9 mouse cellular contexts compared by ENCODE assay signal in genomic region chr7:144583619-144584018, GRCm38 (mm10). TPM values are rescaled to one million over a fixed set of nuclear protein-coding genes. Genes with fewer than 3 reads are reported as not detected.
DNase-seq lines count a peak whose midpoint lies in the region; ATAC-seq and TF ChIP-seq lines count a peak whose summit lies in the region.
"Had no signal": no experiment of that assay in that cellular context is flagged by ENCODE, and none has a peak within 500 bp of the region (broad histone marks: within the 10 kb centered on the region; RNA-seq: fewer than 3 reads in every experiment).

No protein-coding gene starts in this region.

- WGBS in heart, postnatal 0 days: 2% methylated on average over 4 of the region's 4 CpGs
- WGBS in midbrain, embryonic 13.5 days: 8% methylated on average over 4 of the region's 4 CpGs

- H3K27ac ChIP-seq in heart, postnatal 0 days (ENCODE audit: low read depth): no peak overlapping the region
- H3K27ac ChIP-seq in midbrain, embryonic 13.5 days: no peak overlapping the region
- H3K27ac ChIP-seq: embryonic facial prominence, embryonic 12.5 days had no signal

- intact Hi-C loops in heart, postnatal 25 days (cut with DNase I): loop anchor here (2.0 to 5.0 kb wide), 4 partner anchors 76 to 367 kb away; no protein-coding TSS in a partner anchor

- H3K36me3 ChIP-seq in heart, postnatal 0 days (replicated peaks; ENCODE audit: control insufficient read depth, insufficient read depth, low read length): peaks cover 8% of the 10 kb centered on the region
- H3K36me3 ChIP-seq in midbrain, embryonic 13.5 days: peaks cover 18% of the 10 kb centered on the region

- no peak overlapping the region for H3K4me3 ChIP-seq in heart, postnatal 0 days (ENCODE audit: low read depth, low read length)
- no peak overlapping the region for H3K4me3 ChIP-seq in midbrain, embryonic 13.5 days (replicated peaks)
- H3K4me3 ChIP-seq: embryonic facial prominence, embryonic 12.5 days had no signal

- no peak for TF ChIP-seq EP300 in heart, postnatal 0 days (IDR thresholded peaks at IDR 0.05; ENCODE audit: low read depth)

- peak; percentile 72 for TF ChIP-seq CTCF in heart, postnatal 0 days (IDR thresholded peaks at IDR 0.05; ENCODE audit: low read depth)

- H3K27me3 ChIP-seq in heart, postnatal 0 days (ENCODE audit: control insufficient read depth, insufficient read depth, low read length): peaks cover 3% of the 10 kb centered on the region; the same call in 1 of the 2 replicates
- H3K27me3 ChIP-seq in midbrain, embryonic 13.5 days: no peaks in the 10 kb centered on the region
- H3K27me3 ChIP-seq: embryonic facial prominence, embryonic 12.5 days had no signal

- no peaks in the 10 kb centered on the region for H3K9me3 ChIP-seq in heart, postnatal 0 days (replicated peaks; ENCODE audit: control insufficient read depth, low read length)
- no peaks in the 10 kb centered on the region for H3K9me3 ChIP-seq in midbrain, embryonic 13.5 days
- H3K9me3 ChIP-seq: embryonic facial prominence, embryonic 12.5 days had no signal

- peaks cover 9% of the 10 kb centered on the region for H3K4me1 ChIP-seq in heart, postnatal 0 days (ENCODE audit: control insufficient read depth, insufficient read depth)
- H3K4me1 ChIP-seq in midbrain, embryonic 13.5 days (replicated peaks): peaks cover 23% of the 10 kb centered on the region

- H3K9ac ChIP-seq in heart, postnatal 0 days (replicated peaks; ENCODE audit: low read depth, low read length): no peak overlapping the region
- no peak overlapping the region for H3K9ac ChIP-seq in midbrain, embryonic 13.5 days (replicated peaks)

- peak; percentile 69 for DNase-seq in heart, postnatal 0 days (ENCODE audit: low spot score)
- no peak for DNase-seq in heart, postnatal 25 days (ENCODE audit: low spot score)
- DNase-seq in urinary bladder, postnatal 25 days (ENCODE audit: low spot score): peak; percentile 36
- DNase-seq in urinary bladder, postnatal 10 days (ENCODE audit: low spot score): no peak
- DNase-seq in cerebellum, postnatal 10 days: peak; percentile 74 to 77
- DNase-seq in kidney, postnatal 4 days: peak; percentile 73 to 79
- peak; percentile 71 for DNase-seq in thymus, postnatal 14 days

- ATAC-seq in heart, postnatal 0 days (ENCODE audit: insufficient read depth, low read depth): no peak
- no peak for ATAC-seq in midbrain, embryonic 13.5 days

- H3K4me2 ChIP-seq in heart, postnatal 0 days (ENCODE audit: low read depth, low read length): no peak overlapping the region
- peak overlapping the region; percentile 89; the same call in 1 of the 2 replicates for H3K4me2 ChIP-seq in midbrain, embryonic 13.5 days (replicated peaks)

RNA-seq across cellular contexts. Expression of gene Fadd, which starts 1.4 kb away (rescaled TPM):
- total RNA-seq in heart, postnatal 0 days (2014; rRNA removed; ENCODE audit: low replicate concordance): 5.2 and 7.4 TPM in 2 replicates
- polyA plus RNA-seq in heart, postnatal 0 days (2015; fragmentation: Nextera tagmentation; extraction: Ambion mirVana): 10.6 and 11.3 TPM in 2 replicates
- total RNA-seq in heart, postnatal 25 days (2021): 1 to 10 TPM; 8.2 to 8.6 TPM
- polyA plus RNA-seq in midbrain, embryonic 13.5 days (2015; fragmentation: Nextera tagmentation; extraction: Ambion mirVana): 5.3 and 6.0 TPM in 2 replicates

RNA-seq across cellular contexts. Expression of gene Ppfia1, which starts 30.1 kb away (rescaled TPM):
- total RNA-seq in heart, postnatal 0 days (2014; rRNA removed; ENCODE audit: low replicate concordance): 33.5 and 43.5 TPM in 2 replicates
- 15.6 and 18.6 TPM in 2 replicates for polyA plus RNA-seq in heart, postnatal 0 days (2015; fragmentation: Nextera tagmentation; extraction: Ambion mirVana)
- total RNA-seq in heart, postnatal 25 days (2021): 10 to 100 TPM; 40.3 to 47.7 TPM
- polyA plus RNA-seq in midbrain, embryonic 13.5 days (2015; fragmentation: Nextera tagmentation; extraction: Ambion mirVana): 28.1 and 32.1 TPM in 2 replicates

Comparison
In these comparisons a context has a peak if more than half of its experiments do, and no peak if none do; other contexts are left out.
1. DNase-seq: peak in heart, postnatal 0 days (single experiment), urinary bladder, postnatal 25 days (single experiment), cerebellum, postnatal 10 days (2 of 2), kidney, postnatal 4 days (2 of 2) and thymus, postnatal 14 days (single experiment); none in heart, postnatal 25 days (single experiment) and urinary bladder, postnatal 10 days (single experiment).